In genomic region chr9:106790831-106791230, GRCm38 (mm10) we compare ENCODE assay signal across 19 mouse cellular contexts. TPM values are rescaled to one million over a fixed set of nuclear protein-coding genes. Genes with fewer than 3 reads are reported as not detected.
DNase-seq lines count a peak whose midpoint lies in the region; ATAC-seq and TF ChIP-seq lines count a peak whose summit lies in the region.
"Had no signal": no experiment of that assay in that cellular context is flagged by ENCODE, and none has a peak within 500 bp of the region (broad histone marks: within the 10 kb centered on the region; RNA-seq: fewer than 3 reads in every experiment).

No protein-coding gene starts in this region.

- H3K9me3 ChIP-seq in intestine, embryonic 15.5 days, result no peaks in the 10 kb centered on the region
- no peaks in the 10 kb centered on the region for H3K9me3 ChIP-seq in intestine, embryonic 16.5 days (ENCODE audit: control insufficient read depth, low read length)
- no peaks in the 10 kb centered on the region for H3K9me3 ChIP-seq in liver, postnatal 0 days (ENCODE audit: low read length)
- H3K9me3 ChIP-seq in forebrain, embryonic 11.5 days (ENCODE audit: control insufficient read depth, low read length), result no peaks in the 10 kb centered on the region
- H3K9me3 ChIP-seq: embryonic facial prominence, embryonic 13.5 days; forebrain, embryonic 15.5 days; heart, embryonic 15.5 days; limb, embryonic 12.5 days; lung, embryonic 15.5 days; midbrain, embryonic 13.5 days; neural tube, embryonic 12.5 days had no signal

- H3K27ac ChIP-seq in intestine, embryonic 15.5 days, result no peak overlapping the region
- H3K27ac ChIP-seq in intestine, embryonic 16.5 days (ENCODE audit: low read length), result no peak overlapping the region
- H3K27ac ChIP-seq in liver, postnatal 0 days (ENCODE audit: low read depth), result peak overlapping the region; percentile 84
- H3K27ac ChIP-seq in forebrain, embryonic 11.5 days (ENCODE audit: low read depth, low read length), result no peak overlapping the region
- H3K27ac ChIP-seq: embryonic facial prominence, embryonic 13.5 days; forebrain, embryonic 15.5 days; heart, embryonic 15.5 days; limb, embryonic 12.5 days; lung, embryonic 15.5 days; midbrain, embryonic 13.5 days; neural tube, embryonic 12.5 days had no signal

- no peak for TF ChIP-seq CTCF in liver, postnatal 0 days (IDR thresholded peaks at IDR 0.05; ENCODE audit: low read depth)

- TF ChIP-seq EP300 in liver, postnatal 0 days (IDR thresholded peaks at IDR 0.05; ENCODE audit: low read depth), result no peak

- H3K4me1 ChIP-seq in intestine, embryonic 15.5 days (replicated peaks), result peaks cover 4% of the 10 kb centered on the region
- H3K4me1 ChIP-seq in intestine, embryonic 16.5 days (ENCODE audit: control insufficient read depth, insufficient read depth, low read length), result peaks cover 15% of the 10 kb centered on the region
- peaks cover 10% of the 10 kb centered on the region for H3K4me1 ChIP-seq in liver, postnatal 0 days (ENCODE audit: insufficient read depth)
- H3K4me1 ChIP-seq in forebrain, embryonic 11.5 days (replicated peaks; ENCODE audit: control insufficient read depth, insufficient read depth, low read length), result 0 out of 2 replicates have a peak, but pooled peaks cover 2% of the 10 kb centered on the region

- H3K36me3 ChIP-seq in intestine, embryonic 15.5 days, result no peaks in the 10 kb centered on the region
- no peaks in the 10 kb centered on the region for H3K36me3 ChIP-seq in intestine, embryonic 16.5 days (ENCODE audit: control insufficient read depth, insufficient read depth, low read length)
- H3K36me3 ChIP-seq in liver, postnatal 0 days (replicated peaks; ENCODE audit: insufficient read depth, low read length), result no peaks in the 10 kb centered on the region
- H3K36me3 ChIP-seq in forebrain, embryonic 11.5 days (ENCODE audit: control insufficient read depth, insufficient read depth, low read length), result no peaks in the 10 kb centered on the region
- H3K36me3 ChIP-seq: embryonic facial prominence, embryonic 13.5 days; forebrain, embryonic 15.5 days; heart, embryonic 15.5 days; limb, embryonic 12.5 days; lung, embryonic 15.5 days; midbrain, embryonic 13.5 days; neural tube, embryonic 12.5 days had no signal

- H3K9ac ChIP-seq in intestine, embryonic 15.5 days, result no peak overlapping the region
- no peak overlapping the region for H3K9ac ChIP-seq in intestine, embryonic 16.5 days (ENCODE audit: low read depth, low read length)
- no peak overlapping the region for H3K9ac ChIP-seq in liver, postnatal 0 days (replicated peaks)
- no peak overlapping the region for H3K9ac ChIP-seq in forebrain, embryonic 11.5 days (ENCODE audit: low read length)
- H3K9ac ChIP-seq: embryonic facial prominence, embryonic 13.5 days; forebrain, embryonic 15.5 days; heart, embryonic 15.5 days; limb, embryonic 12.5 days; lung, embryonic 15.5 days; midbrain, embryonic 13.5 days; neural tube, embryonic 12.5 days had no signal

- peak; percentile 68; the same call in 1 of the 2 replicates for ATAC-seq in intestine, embryonic 15.5 days
- peak; percentile 78 for ATAC-seq in intestine, embryonic 16.5 days
- ATAC-seq in liver, postnatal 0 days, result peak; percentile 72
- ATAC-seq in forebrain, embryonic 11.5 days (replicated peaks; ENCODE audit: low FRiP score), result no peak
- ATAC-seq: forebrain, embryonic 15.5 days; midbrain, embryonic 13.5 days had no signal

- 0 out of 2 replicates have a peak overlapping the region, but pooled peaks have one; percentile 2 for H3K4me2 ChIP-seq in intestine, embryonic 15.5 days (replicated peaks)
- H3K4me2 ChIP-seq in intestine, embryonic 16.5 days (ENCODE audit: low read depth, low read length), result peak overlapping the region; percentile 38
- H3K4me2 ChIP-seq in liver, postnatal 0 days (ENCODE audit: low read depth, low read length), result peak overlapping the region; percentile 48
- H3K4me2 ChIP-seq in forebrain, embryonic 11.5 days (ENCODE audit: low read depth, low read length, severe bottlenecking), result no peak overlapping the region
- H3K4me2 ChIP-seq: embryonic facial prominence, embryonic 13.5 days; forebrain, embryonic 15.5 days; heart, embryonic 15.5 days; limb, embryonic 12.5 days; lung, embryonic 15.5 days; midbrain, embryonic 13.5 days; neural tube, embryonic 12.5 days had no signal

- no peak overlapping the region for H3K4me3 ChIP-seq in intestine, embryonic 15.5 days (replicated peaks)
- H3K4me3 ChIP-seq in intestine, embryonic 16.5 days (ENCODE audit: low read length), result no peak overlapping the region
- no peak overlapping the region for H3K4me3 ChIP-seq in liver, postnatal 0 days (ENCODE audit: low read depth, low read length)
- no peak overlapping the region for H3K4me3 ChIP-seq in forebrain, embryonic 11.5 days (ENCODE audit: low read depth, low read length)
- H3K4me3 ChIP-seq: embryonic facial prominence, embryonic 13.5 days; forebrain, embryonic 15.5 days; heart, embryonic 15.5 days; limb, embryonic 12.5 days; lung, embryonic 15.5 days; midbrain, embryonic 13.5 days; neural tube, embryonic 12.5 days had no signal

- H3K27me3 ChIP-seq in intestine, embryonic 15.5 days (replicated peaks), result no peaks in the 10 kb centered on the region
- no peaks in the 10 kb centered on the region for H3K27me3 ChIP-seq in intestine, embryonic 16.5 days (replicated peaks; ENCODE audit: control insufficient read depth, insufficient read depth, low read length)
- no peaks in the 10 kb centered on the region for H3K27me3 ChIP-seq in liver, postnatal 0 days (ENCODE audit: insufficient read depth, low read length)
- H3K27me3 ChIP-seq in forebrain, embryonic 11.5 days (ENCODE audit: control insufficient read depth, insufficient read depth, low read length), result no peaks in the 10 kb centered on the region
- H3K27me3 ChIP-seq: embryonic facial prominence, embryonic 13.5 days; forebrain, embryonic 15.5 days; heart, embryonic 15.5 days; lung, embryonic 15.5 days; midbrain, embryonic 13.5 days; neural tube, embryonic 12.5 days had no signal

- 57% methylated on average over 6 of the region's 6 CpGs for WGBS in intestine, embryonic 15.5 days
- 57% methylated on average over 6 of the region's 6 CpGs for WGBS in intestine, embryonic 16.5 days
- 52% methylated on average over 6 of the region's 6 CpGs for WGBS in liver, postnatal 0 days (ENCODE audit: insufficient replicate concordance)
- WGBS in forebrain, embryonic 11.5 days, result 79% methylated on average over 6 of the region's 6 CpGs

- DNase-seq in kidney, postnatal 36 days, result peak; percentile 68 to 74
- peak; percentile 54 for DNase-seq in liver, postnatal 0 days
- no peak for DNase-seq in forebrain, embryonic 11.5 days (ENCODE audit: low spot score)
- DNase-seq in ovary, postnatal 36 days (ENCODE audit: low spot score), result no peak
- no peak for DNase-seq in adrenal gland, postnatal 14 days
- DNase-seq: adrenal gland, adult 8-10 months; cerebellum, adult 11 months; cerebellum, postnatal 14 days; gastrocnemius, postnatal 14 days; thymus, adult 18-20 months had no signal

RNA-seq across cellular contexts. Expression of gene Rad54l2, which starts 1.8 kb away (rescaled TPM):
- 4.7 and 5.0 TPM in 2 replicates for polyA plus RNA-seq in intestine, embryonic 15.5 days (2015; fragmentation: Nextera tagmentation; extraction: Ambion mirVana)
- 3.3 and 3.7 TPM in 2 replicates for polyA plus RNA-seq in intestine, embryonic 16.5 days (2015; fragmentation: Nextera tagmentation; extraction: Ambion mirVana)
- 1.2 and 1.7 TPM in 2 replicates for polyA plus RNA-seq in liver, postnatal 0 days (2015; fragmentation: Nextera tagmentation; extraction: Ambion mirVana)
- 7.8 and 8.0 TPM in 2 replicates for polyA plus RNA-seq in forebrain, embryonic 11.5 days (2014; fragmentation: Nextera tagmentation; extraction: Ambion mirVana)
- 25.5 and 26.0 TPM in 2 replicates for total RNA-seq in adrenal gland, postnatal 14 days (2021)

RNA-seq across cellular contexts. Expression of gene Dcaf1, which starts 30.8 kb away (rescaled TPM):
- polyA plus RNA-seq in intestine, embryonic 15.5 days (2015; fragmentation: Nextera tagmentation; extraction: Ambion mirVana), result 19.6 and 20.4 TPM in 2 replicates
- 17.0 and 18.2 TPM in 2 replicates for polyA plus RNA-seq in intestine, embryonic 16.5 days (2015; fragmentation: Nextera tagmentation; extraction: Ambion mirVana)
- 3.1 and 5.0 TPM in 2 replicates for polyA plus RNA-seq in liver, postnatal 0 days (2015; fragmentation: Nextera tagmentation; extraction: Ambion mirVana)
- polyA plus RNA-seq in forebrain, embryonic 11.5 days (2014; fragmentation: Nextera tagmentation; extraction: Ambion mirVana), result 37.3 and 41.3 TPM in 2 replicates
- 27.8 and 28.4 TPM in 2 replicates for total RNA-seq in adrenal gland, postnatal 14 days (2021)

Comparison
In these comparisons a context has a peak if more than half of its experiments do, and no peak if none do; other contexts are left out.
1. DNase-seq: peak in kidney, postnatal 36 days (2 of 2) and liver, postnatal 0 days (single experiment); none in forebrain, embryonic 11.5 days (single experiment), ovary, postnatal 36 days (single experiment) and adrenal gland, postnatal 14 days (single experiment).